Mouse (Mus musculus) brain, embryonic 14.5 days (tissue): Measurements from ENCODE around the gene Npff.

Experiments
- CTCF ChIP-seq: fragments of 200-500 bp; IDR thresholded peaks from 2 replicates; pipeline ENCODE4 v1.5.1; 2012; ENCODE audit warnings: inconsistent platforms, mild to moderate bottlenecking, moderate library complexity, borderline replicate concordance; ENCODE audit not compliant: insufficient read depth, insufficient read length; ENCODE audit errors: extremely low read depth
- POLR2A ChIP-seq: fragments of 200-500 bp; IDR thresholded peaks from 2 replicates; pipeline ENCODE4 v1.6.1; 2012; ENCODE audit warnings: mild to moderate bottlenecking, inconsistent platforms, borderline replicate concordance; ENCODE audit not compliant: poor library complexity, insufficient read depth, insufficient read length, severe bottlenecking; ENCODE audit errors: extremely low read depth

- TF ChIP-seq POLR2A (no peak), CTCF (no peak)
These were observed 20.6 kb downstream of the Npff start for GRCm38 (mm10) chr15:102503924-102504782.
